Mouse (Mus musculus) midbrain, embryonic 13.5 days (tissue): ENCODE measurements around the gene Olfr1259. TPM values are rescaled to one million over a fixed set of nuclear protein-coding genes. Genes with fewer than 3 reads are reported as not detected.
"Not testable (repeated sequence)": the region's sequence is repeated elsewhere in the genome, so short reads cannot be mapped to it uniquely, and the experiment has no call there.

Experiments
- ATAC-seq: fragments of 200-750 bp; cut with Nextera tagmentation; 2 replicates; pipeline ENCODE4 v1.8.0; 2017; ENCODE audit warnings: mild to moderate bottlenecking, moderate TSS enrichment, moderate library complexity
- H3K27ac ChIP-seq: fragments of 300-500 bp; sonication (generic); 2 replicates; pipeline ENCODE4 v1.5.1; 2015; ENCODE audit warnings: inconsistent platforms, mild to moderate bottlenecking, moderate library complexity
- H3K27me3 ChIP-seq: fragments of 300-500 bp; sonication (generic); 2 replicates; pipeline ENCODE4 v1.6.1; 2015; ENCODE audit warnings: mild to moderate bottlenecking, inconsistent platforms
- H3K36me3 ChIP-seq: fragments of 300-500 bp; sonication (generic); 2 replicates; pipeline ENCODE4 v1.6.1; 2015; ENCODE audit warnings: mild to moderate bottlenecking, inconsistent platforms
- H3K4me1 ChIP-seq: fragments of 300-500 bp; sonication (generic); replicated peaks from 2 replicates; pipeline ENCODE4 v1.6.1; 2015; ENCODE audit warnings: inconsistent platforms
- H3K4me2 ChIP-seq: fragments of 300-500 bp; sonication (generic); replicated peaks from 2 replicates; pipeline ENCODE4 v1.6.1; 2015; ENCODE audit warnings: moderate library complexity, mild to moderate bottlenecking, inconsistent platforms
- H3K4me3 ChIP-seq: fragments of 300-500 bp; sonication (generic); replicated peaks from 2 replicates; pipeline ENCODE4 v1.5.1; 2015; ENCODE audit warnings: mild to moderate bottlenecking, inconsistent platforms
- H3K9ac ChIP-seq: fragments of 300-500 bp; sonication (generic); replicated peaks from 2 replicates; pipeline ENCODE4 v1.6.1; 2015; ENCODE audit warnings: mild to moderate bottlenecking, inconsistent platforms
- H3K9me3 ChIP-seq: fragments of 300-500 bp; sonication (generic); 2 replicates; pipeline ENCODE4 v1.6.1; 2016; ENCODE audit warnings: mild to moderate bottlenecking, inconsistent platforms
- WGBS: fragments of 180-500 bp; shearing (Covaris S2); methylation state at CpG from one replicate; pipeline ENCODE4 v1.1.7; 2015; 5-methylcytosine and 5-hydroxymethylcytosine counted together
- polyA plus RNA-seq: library from polyadenylated mRNA; unstranded; fragments of >200 nt; fragmentation: Nextera tagmentation; extraction: Ambion mirVana; gene quantifications from 2 replicates; pipeline ENCODE4 v1.2.1, GENCODE M21; 2015

The Olfr1259 gene
- polyA plus RNA-seq: not detected in 2 replicates

GRCm38 (mm10) chr2:89948564-89948963, at the start of gene Olfr1259:
TSS of gene Olfr1259 (minus strand) at chr2:89948664.
- no peaks in the 10 kb centered on the region for H3K4me1 ChIP-seq
- H3K36me3 ChIP-seq: no peaks in the 10 kb centered on the region
- WGBS: 93% methylated on average over 5 of the region's 5 CpGs
- no peaks in the 10 kb centered on the region for H3K9me3 ChIP-seq
- ATAC-seq: no peak
- no peak within 1 kb of the TSS for H3K4me3 ChIP-seq
- no peak within 1 kb of the TSS for H3K9ac ChIP-seq
- H3K27me3 ChIP-seq: no peaks in the 10 kb centered on the region
- no peak within 1 kb of the TSS for H3K27ac ChIP-seq
- H3K4me2 ChIP-seq: no peak within 1 kb of the TSS

DNA sequence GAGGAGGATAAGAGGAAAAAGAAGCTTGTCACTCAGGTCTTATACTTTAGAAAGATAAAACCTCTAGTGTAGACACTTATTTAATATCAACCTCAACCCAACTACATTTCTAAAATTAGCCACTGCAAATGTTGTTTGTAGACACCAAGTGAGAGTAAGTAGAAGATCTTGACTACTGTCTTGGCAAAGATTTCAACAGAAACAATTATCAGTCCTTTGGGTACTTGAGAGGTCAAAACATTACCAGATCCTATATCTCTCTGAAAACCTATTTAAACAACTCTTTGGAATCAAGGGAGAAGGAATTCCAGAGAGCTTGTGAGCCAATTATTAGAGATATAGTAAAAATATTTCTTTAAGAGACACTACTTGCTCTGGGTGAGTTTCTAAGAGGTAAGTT, 42.5 kb upstream of the Olfr1259 start, which contains the start of gene Olfr1261:
Gene Olfr1261, plus strand, starts transcription at position 301 of the 400 bp plus-strand sequence.
- Histone ChIP-seq H3K27ac (no peak within 1 kb of the TSS), H3K9ac (no peak within 1 kb of the TSS), H3K4me3 (no peak within 1 kb of the TSS), H3K27me3 (no peaks in the 10 kb centered on the region), H3K9me3 (no peaks in the 10 kb centered on the region), H3K36me3 (no peaks in the 10 kb centered on the region), H3K4me2 (no peak within 1 kb of the TSS), H3K4me1 (no peaks in the 10 kb centered on the region)
- ATAC-seq: no peak

DNA sequence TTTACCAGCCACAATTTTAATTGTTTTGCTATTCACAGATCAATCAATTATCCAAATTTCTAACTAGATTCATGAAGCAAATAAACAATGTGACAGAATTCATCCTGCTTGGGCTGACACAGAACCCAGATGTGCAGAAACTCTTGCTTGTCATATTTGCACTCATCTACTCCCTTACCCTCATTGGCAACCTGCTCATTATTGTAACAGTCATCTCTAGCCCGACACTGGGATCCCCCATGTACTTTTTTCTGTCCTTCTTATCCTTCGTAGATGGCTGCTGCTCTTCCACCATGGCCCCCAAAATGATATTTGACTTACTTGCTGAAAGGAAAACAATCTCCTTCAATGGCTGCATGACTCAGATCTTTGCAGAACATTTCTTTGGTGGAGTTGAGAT, 29.2 kb upstream of the Olfr1259 start:
- no peaks in the 10 kb centered on the region for H3K27me3 ChIP-seq
- no peaks in the 10 kb centered on the region for H3K4me1 ChIP-seq
- H3K9me3 ChIP-seq: no peaks in the 10 kb centered on the region
- H3K4me2 ChIP-seq: no peak overlapping the region
- H3K36me3 ChIP-seq: no peaks in the 10 kb centered on the region
- H3K27ac ChIP-seq: no peak overlapping the region
- no peak overlapping the region for H3K4me3 ChIP-seq
- ATAC-seq: no peak
- H3K9ac ChIP-seq: no peak overlapping the region
- WGBS: 89% methylated on average over 2 of the region's 2 CpGs

- Histone ChIP-seq H3K36me3 (no peaks in the 10 kb centered on the region), H3K4me1 (no peaks in the 10 kb centered on the region), H3K4me3 (no peak within 1 kb of the TSS), H3K9ac (no peak within 1 kb of the TSS), H3K4me2 (no peak within 1 kb of the TSS), H3K9me3 (no peaks in the 10 kb centered on the region), H3K27me3 (no peaks in the 10 kb centered on the region), H3K27ac (no peak within 1 kb of the TSS)
- WGBS: 78% methylated on average over 2 of the region's 2 CpGs
- ATAC-seq: no peak
Observed at GRCm38 (mm10) chr2:89974184-89974583, 25.7 kb upstream of the Olfr1259 start, which contains the start of gene Olfr1260. TSS of gene Olfr1260 (plus strand) at chr2:89974340.

DNA sequence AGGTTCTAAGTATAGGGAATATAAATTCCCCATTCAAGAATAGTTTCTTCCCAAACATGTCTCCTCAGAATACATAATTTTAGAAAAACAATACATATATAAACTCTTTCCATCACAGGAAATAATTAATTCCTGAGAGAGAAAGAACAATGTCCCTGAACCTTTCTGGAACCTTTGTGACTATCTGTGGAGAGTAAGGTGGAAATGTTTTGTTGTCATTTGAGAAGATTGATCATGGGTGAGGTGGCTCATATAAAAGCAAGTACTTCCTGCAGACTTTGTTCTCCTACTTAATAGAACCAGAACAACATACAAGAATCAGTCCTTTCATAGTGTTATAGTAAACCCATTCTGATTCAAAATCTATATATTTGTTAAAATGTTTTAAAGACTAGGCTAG, 21.5 kb downstream of the Olfr1259 start, which contains the start of gene Olfr1258:
Gene Olfr1258, plus strand, starts transcription at position 301 of the 400 bp plus-strand sequence.
- Histone ChIP-seq H3K36me3 (no peaks in the 10 kb centered on the region), H3K27me3 (no peaks in the 10 kb centered on the region), H3K9ac (no peak within 1 kb of the TSS), H3K4me3 (no peak within 1 kb of the TSS), H3K9me3 (no peaks in the 10 kb centered on the region), H3K4me2 (no peak within 1 kb of the TSS), H3K27ac (no peak within 1 kb of the TSS), H3K4me1 (no peaks in the 10 kb centered on the region)
- ATAC-seq: no peak

- not testable (repeated sequence) for H3K36me3 ChIP-seq, H3K4me2 ChIP-seq, ATAC-seq, H3K9me3 ChIP-seq, H3K4me1 ChIP-seq, H3K27me3 ChIP-seq, H3K4me3 ChIP-seq, H3K9ac ChIP-seq, H3K27ac ChIP-seq
- 91% methylated on average over 9 of the region's 9 CpGs for WGBS
Observed at GRCm38 (mm10) chr2:89912616-89913015, 35.8 kb downstream of the Olfr1259 start.

Other genes starting within 250 kb of the Olfr1259 start
- gene Olfr1252, start 223.7 kb downstream of the Olfr1259 start, polyA plus RNA-seq: not detected in 2 replicates
- gene Olfr1253, start 191.6 kb downstream of the Olfr1259 start, polyA plus RNA-seq: not detected in 2 replicates
- not detected in 2 replicates for gene Olfr1254, start 155.0 kb downstream of the Olfr1259 start, polyA plus RNA-seq
- gene Olfr1255, start 136.6 kb downstream of the Olfr1259 start, polyA plus RNA-seq: not detected in 2 replicates
- gene Olfr1256, start 107.1 kb downstream of the Olfr1259 start, polyA plus RNA-seq: 0.03 and 0.13 TPM in 2 replicates
- not detected in 2 replicates for gene Olfr48, start 100.5 kb downstream of the Olfr1259 start, polyA plus RNA-seq
- gene Olfr1257, start 70.2 kb downstream of the Olfr1259 start, polyA plus RNA-seq: not detected in 2 replicates
- gene Olfr1258, start 21.4 kb downstream of the Olfr1259 start, polyA plus RNA-seq: not detected in 2 replicates
- gene Olfr1260, start 25.7 kb upstream of the Olfr1259 start, polyA plus RNA-seq: not detected in 2 replicates
- not detected in 2 replicates for gene Olfr1261, start 42.6 kb upstream of the Olfr1259 start, polyA plus RNA-seq
- gene Olfr1262, start 51.5 kb upstream of the Olfr1259 start, polyA plus RNA-seq: not detected in 2 replicates
- gene Olfr1263, start 63.5 kb upstream of the Olfr1259 start, polyA plus RNA-seq: not detected in 2 replicates
- not detected in 2 replicates for gene Olfr1264, start 76.9 kb upstream of the Olfr1259 start, polyA plus RNA-seq
- not detected in 2 replicates for gene Olfr1265, start 86.7 kb upstream of the Olfr1259 start, polyA plus RNA-seq
- not detected in 2 replicates for gene Olfr140, start 114.9 kb upstream of the Olfr1259 start, polyA plus RNA-seq
- not detected in 2 replicates for gene Olfr1269, start 172.7 kb upstream of the Olfr1259 start, polyA plus RNA-seq
- gene Olfr32, start 193.6 kb upstream of the Olfr1259 start, polyA plus RNA-seq: not detected in 2 replicates
- not detected in 2 replicates for gene Olfr1270, start 204.4 kb upstream of the Olfr1259 start, polyA plus RNA-seq